10 mouse cellular contexts compared by ENCODE assay signal in genomic region chr8:46713844-46714243, GRCm38 (mm10). TPM values are rescaled to one million over a fixed set of nuclear protein-coding genes. Genes with fewer than 3 reads are reported as not detected.
DNase-seq lines count a peak whose midpoint lies in the region; ATAC-seq and TF ChIP-seq lines count a peak whose summit lies in the region.
"Had no signal": no experiment of that assay in that cellular context is flagged by ENCODE, and none has a peak within 500 bp of the region (broad histone marks: within the 10 kb centered on the region; RNA-seq: fewer than 3 reads in every experiment).

No protein-coding gene starts in this region.

- H3K9me3 ChIP-seq in heart, postnatal 0 days (replicated peaks; ENCODE audit: control insufficient read depth, low read length): no peaks in the 10 kb centered on the region

- no peaks in the 10 kb centered on the region for H3K36me3 ChIP-seq in heart, postnatal 0 days (replicated peaks; ENCODE audit: control insufficient read depth, insufficient read depth, low read length)

- DNase-seq in heart, adult 11 months: peak; percentile 94
- no peak for DNase-seq in heart, postnatal 25 days (ENCODE audit: low spot score)
- DNase-seq in 416B (ENCODE audit: low read depth): peak; percentile 17
- DNase-seq in heart, postnatal 0 days (ENCODE audit: low spot score): no peak
- DNase-seq in embryo, embryonic 10 days (ENCODE audit: low spot score): no peak
- DNase-seq in kidney, postnatal 25 days: no peak
- DNase-seq in adrenal gland, adult 2 months: no peak
- DNase-seq: cerebellum, adult 2 months had no signal

- no peak overlapping the region for H3K4me3 ChIP-seq in heart, postnatal 0 days (ENCODE audit: low read depth, low read length)

- TF ChIP-seq EP300 in heart, postnatal 0 days (IDR thresholded peaks at IDR 0.05; ENCODE audit: low read depth): no peak

- H3K27ac ChIP-seq in heart, postnatal 0 days (ENCODE audit: low read depth): no peak overlapping the region

- peaks cover 12% of the 10 kb centered on the region; the same call in 1 of the 2 replicates for H3K4me1 ChIP-seq in heart, postnatal 0 days (ENCODE audit: control insufficient read depth, insufficient read depth)

- intact Hi-C loops in heart, postnatal 25 days (cut with DNase I): no loop called here

- H3K9ac ChIP-seq in heart, postnatal 0 days (replicated peaks; ENCODE audit: low read depth, low read length): no peak overlapping the region

- no peaks in the 10 kb centered on the region for H3K27me3 ChIP-seq in heart, postnatal 0 days (ENCODE audit: control insufficient read depth, insufficient read depth, low read length)

- H3K4me2 ChIP-seq in heart, postnatal 0 days (ENCODE audit: low read depth, low read length): peak overlapping the region; percentile 30; the same call in 1 of the 2 replicates

- ATAC-seq in heart, postnatal 0 days (ENCODE audit: insufficient read depth, low read depth): no peak; the same call in 1 of the 2 replicates
- ATAC-seq in megakaryocyte, adult 5-6 weeks (ENCODE audit: poor library complexity, severe bottlenecking): peak; percentile 91
- ATAC-seq: forebrain, embryonic 16.5 days had no signal

- no peak for TF ChIP-seq CTCF in heart, postnatal 0 days (IDR thresholded peaks at IDR 0.05; ENCODE audit: low read depth)

- WGBS in heart, postnatal 0 days: 46% methylated on average over 6 of the region's 6 CpGs

RNA-seq across cellular contexts. Expression of gene Irf2, which starts 25.7 kb away (rescaled TPM):
- 10 to 100 TPM; 40.4 to 45.4 TPM for total RNA-seq in heart, postnatal 25 days (2021)
- total RNA-seq in heart, postnatal 0 days (2014; rRNA removed; ENCODE audit: low replicate concordance): 3.5 and 4.6 TPM in 2 replicates
- polyA plus RNA-seq in heart, postnatal 0 days (2015; fragmentation: Nextera tagmentation; extraction: Ambion mirVana): 22.2 and 22.5 TPM in 2 replicates
- total RNA-seq in megakaryocyte, adult 5-6 weeks (2015): 152 and 154 TPM in 2 replicates
- total RNA-seq in megakaryocyte, adult 5-6 weeks (2017): 37.9 and 77.9 TPM in 2 replicates
- total RNA-seq in adrenal gland, adult 2 months (2021): 10 to 100 TPM; 51.1 to 56.8 TPM
- 8.6 and 14.9 TPM in 2 replicates for polyA plus RNA-seq in adrenal gland, adult 2 months (2012; rRNA removed)

Comparison
In these comparisons a context has a peak if more than half of its experiments do, and no peak if none do; other contexts are left out.
1. DNase-seq: peak in heart, adult 11 months (single experiment) and 416B (single experiment); none in heart, postnatal 25 days (single experiment), heart, postnatal 0 days (single experiment), embryo, embryonic 10 days (single experiment), kidney, postnatal 25 days (0 of 2) and adrenal gland, adult 2 months (single experiment).